Mouse (Mus musculus): Measurements from ENCODE around the gene Dync1i1.

DNA sequence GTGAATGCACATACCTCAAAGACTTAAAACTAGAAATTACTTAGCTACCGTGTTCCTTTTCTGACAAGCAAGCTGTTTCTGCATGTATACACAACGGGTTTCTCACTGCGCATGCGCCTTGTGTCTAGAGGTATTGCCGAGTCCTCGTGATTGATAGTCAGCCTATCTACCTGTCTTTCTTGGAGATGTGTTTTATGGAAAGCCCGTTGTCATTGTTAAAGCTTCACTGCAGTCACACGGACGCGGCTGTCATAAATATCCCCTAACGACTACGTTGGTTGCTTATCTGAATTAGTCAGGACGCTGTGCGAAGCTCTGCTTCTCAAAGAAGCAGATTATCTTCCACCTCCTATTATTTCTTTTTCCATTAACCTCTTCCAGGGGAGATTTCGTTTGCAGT lies 290.2 kb downstream of the Dync1i1 start:
- TF ChIP-seq CTCF (IDR thresholded peaks at IDR 0.05; ENCODE audit: low read depth) (no peak), EP300 (IDR thresholded peaks at IDR 0.05; ENCODE audit: low read depth) (no peak)
